Mouse (Mus musculus) limb, embryonic 14.5 days (tissue): Measurements from ENCODE around the gene Naf1. TPM values are rescaled to one million over a fixed set of nuclear protein-coding genes. Genes with fewer than 3 reads are reported as not detected.

ENCODE experiments used
- ATAC-seq: fragments of 200-750 bp; cut with Nextera tagmentation; 2 replicates; pipeline ENCODE4 v1.8.0; 2017; ENCODE audit warnings: low read depth, moderate number of reproducible peaks, moderate TSS enrichment; ENCODE audit not compliant: low FRiP score
- DNase-seq: peaks from one replicate; pipeline ENCODE4 v3.0.0-alpha.2; 2015; ENCODE audit warnings: low spot score
- H3K27ac ChIP-seq: fragments of 300-500 bp; sonication (generic); replicated peaks from 2 replicates; pipeline ENCODE4 v1.5.1; 2014; ENCODE audit warnings: low read depth, mild to moderate bottlenecking, low read length, moderate library complexity, mixed read lengths
- H3K27me3 ChIP-seq: fragments of 300-500 bp; sonication (generic); 2 replicates; pipeline ENCODE4 v1.6.1; 2014; ENCODE audit warnings: low read length, mixed read lengths; ENCODE audit not compliant: control insufficient read depth, insufficient read depth
- H3K36me3 ChIP-seq: fragments of 300-500 bp; sonication (generic); 2 replicates; pipeline ENCODE4 v1.6.1; 2014; ENCODE audit warnings: mild to moderate bottlenecking, low read length, moderate library complexity, mixed read lengths; ENCODE audit not compliant: control insufficient read depth, insufficient read depth
- H3K4me1 ChIP-seq: fragments of 300-500 bp; sonication (generic); 2 replicates; pipeline ENCODE4 v1.6.1; 2014; ENCODE audit warnings: antibody characterized with exemption, low read length, mixed read lengths; ENCODE audit not compliant: control insufficient read depth, insufficient read depth
- H3K4me2 ChIP-seq: fragments of 300-500 bp; sonication (generic); replicated peaks from 2 replicates; pipeline ENCODE4 v1.6.1; 2014; ENCODE audit warnings: low read depth, mild to moderate bottlenecking, low read length, moderate library complexity; ENCODE audit not compliant: severe bottlenecking
- H3K4me3 ChIP-seq: fragments of 300-500 bp; sonication (generic); replicated peaks from 2 replicates; pipeline ENCODE4 v1.5.1; 2014; ENCODE audit warnings: low read length
- H3K9ac ChIP-seq: fragments of 300-500 bp; sonication (generic); 2 replicates; pipeline ENCODE4 v1.6.1; 2014; ENCODE audit warnings: mild to moderate bottlenecking, low read depth, low read length, moderate library complexity; ENCODE audit not compliant: severe bottlenecking
- H3K9me3 ChIP-seq: fragments of 300-500 bp; sonication (generic); 2 replicates; pipeline ENCODE4 v1.6.1; 2016; ENCODE audit warnings: low read length; ENCODE audit not compliant: control insufficient read depth
- POLR2A ChIP-seq: fragments of 200-500 bp; IDR thresholded peaks from 2 replicates; pipeline ENCODE4 v1.8.0; 2012; ENCODE audit warnings: inconsistent platforms, mild to moderate bottlenecking, moderate library complexity, borderline replicate concordance; ENCODE audit not compliant: insufficient read depth, insufficient read length; ENCODE audit errors: extremely low read depth
- WGBS: fragments of 180-500 bp; shearing (Covaris S2); extraction: QIAGEN DNeasy Blood & Tissue Kit; methylation state at CpG from one replicate; pipeline ENCODE4 v1.1.7; 2014; 5-methylcytosine and 5-hydroxymethylcytosine counted together
- polyA plus RNA-seq, 2 experiments: library from polyadenylated mRNA; depleted of rRNA in 1 of 2; stranded (reverse) in 1 of 2; unstranded in 1 of 2; fragments of >200 nt; fragmentation: Nextera tagmentation in 1 of 2; extraction: Ambion mirVana in 1 of 2; gene quantifications; 2 replicates each; pipeline versions ENCODE4 v1.2.1 to v1.2.3; 2012 to 2014

Gene Naf1
- polyA plus RNA-seq, 2 experiments = 5.4 to 11.0 TPM

DNA sequence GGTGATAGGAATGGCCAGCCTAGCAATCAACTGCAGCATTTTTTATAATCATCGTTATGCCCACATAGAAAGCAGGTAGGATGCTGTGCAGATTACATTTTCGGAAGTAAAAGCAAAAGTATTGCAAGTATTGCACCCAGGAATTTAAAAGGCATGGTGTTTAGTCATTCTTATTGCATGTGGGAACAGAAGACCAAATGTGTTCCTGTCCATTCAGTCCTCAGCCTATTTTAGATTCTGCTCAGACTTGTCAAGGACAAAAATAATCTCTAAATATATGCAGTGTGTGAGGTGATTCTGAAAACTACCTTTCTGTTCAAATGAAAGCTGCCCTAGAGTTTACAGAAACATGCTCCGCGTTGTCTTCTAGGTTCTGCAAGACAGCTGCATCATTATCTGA lies 45.5 kb downstream of the Naf1 start:
- no peak overlapping the region for H3K9ac ChIP-seq
- H3K4me3 ChIP-seq = no peak overlapping the region
- 82% methylated on average over 4 of the region's 4 CpGs for WGBS
- no peak for TF ChIP-seq POLR2A
- H3K36me3 ChIP-seq = no peaks in the 10 kb centered on the region
- no peak for DNase-seq
- H3K27ac ChIP-seq = no peak overlapping the region
- no peak overlapping the region for H3K4me2 ChIP-seq
- no peak for ATAC-seq
- no peaks in the 10 kb centered on the region for H3K4me1 ChIP-seq
- H3K27me3 ChIP-seq = no peaks in the 10 kb centered on the region
- H3K9me3 ChIP-seq = no peaks in the 10 kb centered on the region

DNA sequence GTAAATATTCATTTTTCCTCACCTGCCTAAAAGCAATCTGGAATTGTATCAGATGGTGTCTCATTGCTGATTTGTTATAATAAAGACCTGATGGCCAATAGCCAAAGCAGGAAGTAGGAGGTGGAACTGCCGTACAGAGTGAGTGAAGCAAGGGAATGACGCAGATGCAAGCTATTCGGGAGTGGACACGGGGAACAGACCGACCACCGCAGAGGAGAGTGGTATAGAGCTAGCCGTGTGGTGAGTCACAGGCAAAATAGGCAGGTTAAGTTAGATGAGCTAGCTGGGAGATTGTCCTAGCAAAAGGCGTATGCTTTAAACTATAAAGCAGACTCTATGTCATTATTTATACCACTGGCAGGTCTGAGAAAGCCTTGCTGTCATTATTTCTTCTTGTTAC lies 46.1 kb downstream of the Naf1 start:
- Histone ChIP-seq H3K27ac (no peak overlapping the region), H3K9me3 (no peaks in the 10 kb centered on the region), H3K36me3 (no peaks in the 10 kb centered on the region), H3K9ac (no peak overlapping the region), H3K4me3 (no peak overlapping the region), H3K4me1 (no peaks in the 10 kb centered on the region), H3K4me2 (no peak overlapping the region), H3K27me3 (no peaks in the 10 kb centered on the region)
- 79% methylated on average over 8 of the region's 8 CpGs for WGBS
- DNase-seq = no peak
- no peak for TF ChIP-seq POLR2A
- no peak for ATAC-seq

DNA sequence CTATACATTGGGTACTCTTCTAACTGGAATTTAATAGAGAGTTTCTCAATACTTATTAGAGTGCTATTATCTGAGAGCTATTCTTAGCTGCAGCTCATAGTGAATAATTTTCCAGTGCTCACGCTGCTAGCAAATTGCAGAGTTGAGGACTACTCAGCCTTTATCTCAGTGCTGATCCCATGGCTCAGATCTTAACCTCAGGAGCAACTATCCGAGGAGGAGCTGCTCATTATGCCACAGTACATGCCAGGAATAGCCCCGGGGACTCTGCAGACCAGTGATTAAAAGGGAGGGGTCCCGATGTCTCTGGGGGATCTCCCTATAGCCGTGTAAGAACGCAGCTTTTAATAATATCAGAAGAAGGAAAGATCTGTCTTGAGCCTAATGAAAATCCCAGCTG lies 50.7 kb downstream of the Naf1 start:
- ATAC-seq (no peak), DNase-seq (no peak)
- Histone ChIP-seq H3K27ac (no peak overlapping the region), H3K36me3 (no peaks in the 10 kb centered on the region), H3K27me3 (no peaks in the 10 kb centered on the region), H3K4me1 (no peaks in the 10 kb centered on the region), H3K9me3 (no peaks in the 10 kb centered on the region), H3K4me3 (no peak overlapping the region), H3K9ac (no peak overlapping the region), H3K4me2 (no peak overlapping the region)
- TF ChIP-seq POLR2A = no peak
- 36% methylated on average over 6 of the region's 6 CpGs for WGBS

- H3K27me3 ChIP-seq = no peaks in the 10 kb centered on the region
- ATAC-seq (no peak), DNase-seq (no peak)
- H3K27ac ChIP-seq = no peak overlapping the region
- H3K4me2 ChIP-seq = no peak overlapping the region
- H3K4me3 ChIP-seq = no peak overlapping the region
- no peak for TF ChIP-seq POLR2A
- no peaks in the 10 kb centered on the region for H3K36me3 ChIP-seq
- no peaks in the 10 kb centered on the region for H3K9me3 ChIP-seq
- no peak overlapping the region for H3K9ac ChIP-seq
- H3K4me1 ChIP-seq = no peaks in the 10 kb centered on the region
- WGBS = 63% methylated on average over 14 of the region's 14 CpGs
These were observed 53.9 kb downstream of the Naf1 start for GRCm38 (mm10) chr8:66913616-66914536.

DNA sequence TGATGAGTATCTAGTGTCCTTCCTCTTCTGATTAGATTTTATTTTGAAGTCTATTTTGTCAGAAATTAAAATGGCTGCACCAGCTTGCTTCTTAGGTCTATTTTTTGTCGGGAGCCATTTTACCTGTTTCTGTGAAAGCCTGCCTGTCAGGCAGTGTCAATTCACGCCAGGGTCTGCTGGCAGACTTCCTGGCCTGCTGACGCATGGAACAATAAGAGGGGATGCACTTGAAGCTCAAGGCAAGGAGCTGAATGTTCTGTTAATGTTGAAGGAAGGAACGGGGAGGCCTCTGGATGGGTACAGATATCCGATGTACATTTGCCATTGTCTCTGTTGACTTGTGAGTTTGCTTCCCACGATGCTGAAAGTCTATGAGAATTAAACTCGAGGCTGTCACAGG lies 56.0 kb downstream of the Naf1 start:
- no peak for ATAC-seq
- no peak overlapping the region for H3K27ac ChIP-seq
- DNase-seq = no peak
- 68% methylated on average over 7 of the region's 7 CpGs for WGBS
- H3K9me3 ChIP-seq = no peaks in the 10 kb centered on the region
- no peak overlapping the region for H3K4me3 ChIP-seq
- no peaks in the 10 kb centered on the region for H3K4me1 ChIP-seq
- TF ChIP-seq POLR2A = no peak
- H3K4me2 ChIP-seq = no peak overlapping the region
- H3K36me3 ChIP-seq = no peaks in the 10 kb centered on the region
- H3K9ac ChIP-seq = no peak overlapping the region
- no peaks in the 10 kb centered on the region for H3K27me3 ChIP-seq
